Mouse (Mus musculus): ENCODE measurements around the gene Dnajc21.
A peak's percentile ranks its signal among the peaks of the same experiment; 100 is the strongest.

- TF ChIP-seq POLR2A (IDR thresholded peaks at IDR 0.05; ENCODE audit: low read depth, low read length), result no peak
- TF ChIP-seq ZC3H11A (IDR thresholded peaks at IDR 0.05; ENCODE audit: low read depth, low read length), result no peak
- no peak for TF ChIP-seq E2F4 (IDR thresholded peaks at IDR 0.05; ENCODE audit: insufficient replicate concordance, low read depth, low read length)
- TF ChIP-seq CTCF (conservative IDR thresholded peaks at IDR 0.05 in 1 of 2, IDR thresholded peaks at IDR 0.05 in 1 of 2; ENCODE audit: low read depth in 2 of 2, low read length in 2 of 2), result peak in 1 of 2 experiments; percentile 75; a peak in 2 of 4 replicates
- TF ChIP-seq JUND (conservative IDR thresholded peaks at IDR 0.05; ENCODE audit: low read depth, low read length), result 0 out of 2 replicates have a peak, but pooled peaks have one; percentile 23
- TF ChIP-seq EP300 (IDR thresholded peaks at IDR 0.05; ENCODE audit: low read length), result no peak
- no peak for TF ChIP-seq ETS1 (conservative IDR thresholded peaks at IDR 0.05; ENCODE audit: low read depth, low read length)
- TF ChIP-seq KAT2A (IDR thresholded peaks at IDR 0.05; ENCODE audit: insufficient replicate concordance, low read length), result no peak
- TF ChIP-seq MAX (IDR thresholded peaks at IDR 0.05; ENCODE audit: low read length), result no peak
- no peak for TF ChIP-seq RCOR1 (conservative IDR thresholded peaks at IDR 0.05; ENCODE audit: low read depth, low read length)
- no peak for TF ChIP-seq BHLHE40 (IDR thresholded peaks at IDR 0.05; ENCODE audit: low read depth, low read length)
- peak; percentile 70 for TF ChIP-seq SMC3 (IDR thresholded peaks at IDR 0.05; ENCODE audit: low read depth, low read length)
- no peak for TF ChIP-seq MAFK (IDR thresholded peaks at IDR 0.05; ENCODE audit: insufficient replicate concordance, low read length)
Measured at GRCm38 (mm10) chr15:10400415-10400814, 69.9 kb downstream of the Dnajc21 start.
